Mouse (Mus musculus): ENCODE measurements around the gene Topbp1.

Topbp1 gene

GRCm38 (mm10) chr9:103304927-103305326 lies at the start of gene Topbp1, which contains the start of gene 1300017J02Rik:
Topbp1 (plus strand) TSS chr9:103305215.
1300017J02Rik (minus strand) TSS chr9:103305082.
- peak; percentile 84 for DNase-seq (ENCODE audit: low read depth, low spot score)

- no peak for DNase-seq (ENCODE audit: low read depth, low spot score)
Observed at GRCm38 (mm10) chr9:103265778-103266177, 39.2 kb upstream of the Topbp1 start.

GRCm38 (mm10) chr9:103271104-103271503 lies 33.9 kb upstream of the Topbp1 start:
- no peak for DNase-seq (ENCODE audit: low read depth, low spot score)

- no peak for DNase-seq (ENCODE audit: low read depth, low spot score)
Observed at GRCm38 (mm10) chr9:103274819-103275218, 30.2 kb upstream of the Topbp1 start.

GRCm38 (mm10) chr9:103275676-103276075 lies 29.3 kb upstream of the Topbp1 start:
- DNase-seq (ENCODE audit: low read depth, low spot score), result no peak

GRCm38 (mm10) chr9:103276876-103277275 lies 28.1 kb upstream of the Topbp1 start:
- DNase-seq (ENCODE audit: low read depth, low spot score), result no peak

GRCm38 (mm10) chr9:103286396-103286795 lies 18.6 kb upstream of the Topbp1 start:
- DNase-seq (ENCODE audit: low read depth, low spot score), result no peak

- no peak for DNase-seq (ENCODE audit: low read depth, low spot score)
Observed at GRCm38 (mm10) chr9:103286901-103287422, 18.1 kb upstream of the Topbp1 start.

- DNase-seq (ENCODE audit: low read depth, low spot score), result no peak
Observed at GRCm38 (mm10) chr9:103287840-103288488, 17.1 kb upstream of the Topbp1 start.

GRCm38 (mm10) chr9:103288489-103289180 lies 16.4 kb upstream of the Topbp1 start:
- no peak for DNase-seq (ENCODE audit: low read depth, low spot score)

GRCm38 (mm10) chr9:103294507-103294906 lies 10.5 kb upstream of the Topbp1 start:
- DNase-seq (ENCODE audit: low read depth, low spot score), result no peak

- no peak for DNase-seq (ENCODE audit: low read depth, low spot score)
Observed at GRCm38 (mm10) chr9:103301086-103301485, 3.9 kb upstream of the Topbp1 start.

- no peak for DNase-seq (ENCODE audit: low read depth, low spot score)
Observed at GRCm38 (mm10) chr9:103302239-103302638, 2.8 kb upstream of the Topbp1 start.

- peak; percentile 22 for DNase-seq (ENCODE audit: low read depth, low spot score)
Observed at GRCm38 (mm10) chr9:103302666-103303065, 2.3 kb upstream of the Topbp1 start.

GRCm38 (mm10) chr9:103305332-103306041 lies 472 bp downstream of the Topbp1 start:
- DNase-seq (ENCODE audit: low read depth, low spot score), result no peak

- no peak for DNase-seq (ENCODE audit: low read depth, low spot score)
Observed at GRCm38 (mm10) chr9:103309832-103310231, 4.8 kb downstream of the Topbp1 start.

- DNase-seq (ENCODE audit: low read depth, low spot score), result no peak
Observed at GRCm38 (mm10) chr9:103324678-103325077, 19.7 kb downstream of the Topbp1 start.

GRCm38 (mm10) chr9:103326449-103326848 lies 21.4 kb downstream of the Topbp1 start:
- DNase-seq (ENCODE audit: low read depth, low spot score), result no peak

- no peak for DNase-seq (ENCODE audit: low read depth, low spot score)
Observed at GRCm38 (mm10) chr9:103332663-103333062, 27.6 kb downstream of the Topbp1 start.

GRCm38 (mm10) chr9:103336912-103337311 lies 31.9 kb downstream of the Topbp1 start:
- DNase-seq (ENCODE audit: low read depth, low spot score), result no peak

- no peak for DNase-seq (ENCODE audit: low read depth, low spot score)
Observed at GRCm38 (mm10) chr9:103347045-103347444, 42.0 kb downstream of the Topbp1 start.

- no peak for DNase-seq (ENCODE audit: low read depth, low spot score)
Observed at GRCm38 (mm10) chr9:103347996-103348490, 43.0 kb downstream of the Topbp1 start.

Measured in brain, embryonic 18.5 days (tissue).